Mouse (Mus musculus): Measurements from ENCODE around the gene 2310022A10Rik. TPM values are rescaled to one million over a fixed set of nuclear protein-coding genes. Genes with fewer than 3 reads are reported as not detected.

Gene 2310022A10Rik
- total RNA-seq (2014; fragmentation: Nextera tagmentation) (30.3 and 38.1 TPM in 2 replicates), total RNA-seq (2017) (2.3 and 31.3 TPM in 2 replicates)

- ATAC-seq (replicated peaks; ENCODE audit: low FRiP score, low TSS enrichment, poor library complexity, severe bottlenecking), result peak; percentile 100
Observed at GRCm38 (mm10) chr7:27552931-27553513, at the start of gene 2310022A10Rik, which contains the start of gene Pld3. 2310022A10Rik (plus strand) TSS chr7:27553233. Pld3 (minus strand) TSS chr7:27553218.

GRCm38 (mm10) chr7:27506765-27507370, 46.2 kb upstream of the 2310022A10Rik start:
- no peak for ATAC-seq (replicated peaks; ENCODE audit: low FRiP score, low TSS enrichment, poor library complexity, severe bottlenecking)

DNA sequence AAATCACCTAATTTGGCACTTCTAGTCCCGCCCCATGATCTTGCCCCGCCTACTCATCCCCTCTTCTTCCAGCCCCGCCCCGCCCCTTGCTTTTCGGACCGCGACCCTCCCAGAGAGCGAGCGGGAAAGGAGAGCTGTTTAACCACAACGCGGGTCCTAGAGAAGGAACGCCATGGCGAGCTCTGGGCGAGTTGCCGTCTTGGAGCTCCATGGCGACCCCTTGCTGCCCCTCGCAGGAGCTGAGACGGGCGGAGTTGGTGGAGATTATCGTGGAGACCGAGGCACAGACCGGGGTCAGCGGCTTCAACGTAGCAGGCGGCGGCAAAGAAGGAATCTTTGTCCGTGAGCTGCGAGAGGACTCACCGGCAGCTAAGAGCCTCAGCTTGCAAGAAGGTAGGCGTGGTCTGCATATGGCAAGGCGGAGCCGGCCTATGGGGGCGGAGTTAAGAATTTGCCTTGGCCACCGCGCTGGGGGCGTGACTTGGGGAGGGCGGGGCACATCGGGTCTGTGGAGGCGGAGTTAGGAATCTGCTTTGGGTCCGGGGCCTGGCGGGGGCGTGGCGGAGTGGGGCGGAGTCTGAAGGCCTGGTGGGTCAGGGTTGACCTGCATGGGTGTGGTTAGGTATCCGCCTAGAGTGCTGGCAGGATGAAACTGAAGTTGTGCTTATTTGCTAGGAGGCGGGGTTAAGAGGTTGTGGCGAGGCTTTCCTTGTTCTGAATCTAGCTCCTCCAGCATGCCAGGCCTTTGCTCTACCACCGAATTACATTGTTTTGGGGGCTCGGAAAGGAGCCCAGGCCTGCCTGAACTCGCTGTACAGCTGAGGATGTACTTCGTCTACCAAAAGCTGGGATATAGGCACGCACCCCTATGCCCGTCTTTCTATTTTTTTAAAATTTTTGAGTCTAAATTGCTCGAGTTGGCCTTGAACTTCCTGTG, 45.1 kb upstream of the 2310022A10Rik start:
- peak; percentile 91 for ATAC-seq (replicated peaks; ENCODE audit: low FRiP score, low TSS enrichment, poor library complexity, severe bottlenecking)

DNA sequence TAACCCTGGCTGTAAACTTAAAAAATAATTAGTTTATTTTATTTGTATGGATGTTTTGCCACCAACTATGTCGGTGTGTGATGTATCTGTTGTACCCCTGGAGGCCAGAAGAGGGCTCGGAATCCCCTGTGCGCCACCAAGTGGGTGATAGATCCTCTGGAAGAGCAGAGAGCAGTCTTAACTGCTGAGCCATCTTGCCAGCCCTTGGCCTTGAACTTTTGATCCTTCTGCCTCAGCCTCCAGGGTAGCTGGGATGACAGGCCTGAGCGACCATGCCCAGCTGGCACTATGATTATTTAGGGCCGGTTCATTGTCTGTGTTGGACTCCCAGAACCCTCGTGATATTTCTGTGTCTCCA, 44.4 kb upstream of the 2310022A10Rik start:
- ATAC-seq (replicated peaks; ENCODE audit: low FRiP score, low TSS enrichment, poor library complexity, severe bottlenecking), result peak; percentile 84

DNA sequence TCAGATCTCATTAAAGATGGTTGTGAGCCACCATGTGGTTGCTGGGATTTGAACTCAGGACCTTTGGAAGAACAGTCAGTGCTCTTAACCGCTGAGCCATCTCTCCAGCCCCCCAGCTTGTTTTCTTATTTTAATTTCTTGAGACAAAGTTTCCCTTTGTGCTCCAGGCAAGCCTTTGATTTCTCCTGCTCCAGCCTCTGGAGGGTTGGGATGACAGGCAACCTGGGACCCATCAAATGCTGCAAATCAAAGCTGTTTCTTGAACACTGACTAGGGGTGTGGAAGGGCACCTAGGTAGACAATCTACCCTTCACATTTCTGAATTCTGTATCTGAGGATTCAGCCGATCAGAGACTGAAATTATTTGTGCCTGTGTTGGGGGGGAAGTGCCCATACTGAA, 42.2 kb upstream of the 2310022A10Rik start:
- no peak for ATAC-seq (replicated peaks; ENCODE audit: low FRiP score, low TSS enrichment, poor library complexity, severe bottlenecking)

DNA sequence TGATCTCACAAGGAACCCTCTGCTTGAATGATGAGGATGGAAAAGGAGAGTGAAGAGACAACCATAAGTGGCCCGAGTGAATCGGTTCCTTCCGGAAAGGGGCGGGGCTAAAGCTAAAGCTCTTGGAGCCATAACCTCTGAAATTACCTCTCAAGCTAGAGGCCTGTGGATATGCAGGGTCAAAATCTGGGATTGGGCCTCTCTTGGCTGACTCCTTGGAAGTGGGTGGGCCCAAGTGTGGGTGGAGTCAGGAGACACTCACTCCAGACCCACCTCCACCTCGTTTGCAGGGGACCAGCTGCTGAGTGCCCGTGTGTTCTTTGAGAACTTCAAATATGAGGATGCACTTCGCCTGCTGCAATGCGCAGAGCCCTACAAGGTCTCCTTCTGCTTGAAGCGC, 38.1 kb upstream of the 2310022A10Rik start:
- no peak for ATAC-seq (replicated peaks; ENCODE audit: low FRiP score, low TSS enrichment, poor library complexity, severe bottlenecking)

GRCm38 (mm10) chr7:27518314-27518713, 34.7 kb upstream of the 2310022A10Rik start:
- ATAC-seq (replicated peaks; ENCODE audit: low FRiP score, low TSS enrichment, poor library complexity, severe bottlenecking), result no peak

GRCm38 (mm10) chr7:27520104-27520503, 32.9 kb upstream of the 2310022A10Rik start:
- no peak for ATAC-seq (replicated peaks; ENCODE audit: low FRiP score, low TSS enrichment, poor library complexity, severe bottlenecking)

GRCm38 (mm10) chr7:27520599-27520998, 32.4 kb upstream of the 2310022A10Rik start:
- no peak for ATAC-seq (replicated peaks; ENCODE audit: low FRiP score, low TSS enrichment, poor library complexity, severe bottlenecking)

DNA sequence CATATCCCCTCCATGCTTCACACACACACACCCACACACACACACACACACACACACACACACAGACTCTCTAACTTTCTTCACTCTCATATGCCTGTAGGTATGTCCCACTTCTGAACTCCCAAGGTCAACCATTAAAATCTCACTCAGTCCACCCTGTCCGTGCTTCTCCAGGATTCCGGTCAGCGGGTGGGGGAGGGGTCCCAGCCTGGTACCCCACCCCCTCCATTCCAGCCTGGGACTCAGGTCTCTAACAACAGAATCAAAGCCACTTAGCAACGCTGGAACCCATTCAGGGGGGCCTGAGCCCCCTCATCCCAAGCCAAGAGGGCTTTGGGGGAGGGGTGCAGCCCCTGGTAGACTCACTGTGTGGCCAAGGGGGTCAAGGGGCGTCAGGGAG, 30.1 kb upstream of the 2310022A10Rik start, which contains the start of gene Hipk4:
TSS of gene Hipk4 (plus strand) at position 301 of the 400 bp plus-strand sequence.
- ATAC-seq (replicated peaks; ENCODE audit: low FRiP score, low TSS enrichment, poor library complexity, severe bottlenecking), result no peak

DNA sequence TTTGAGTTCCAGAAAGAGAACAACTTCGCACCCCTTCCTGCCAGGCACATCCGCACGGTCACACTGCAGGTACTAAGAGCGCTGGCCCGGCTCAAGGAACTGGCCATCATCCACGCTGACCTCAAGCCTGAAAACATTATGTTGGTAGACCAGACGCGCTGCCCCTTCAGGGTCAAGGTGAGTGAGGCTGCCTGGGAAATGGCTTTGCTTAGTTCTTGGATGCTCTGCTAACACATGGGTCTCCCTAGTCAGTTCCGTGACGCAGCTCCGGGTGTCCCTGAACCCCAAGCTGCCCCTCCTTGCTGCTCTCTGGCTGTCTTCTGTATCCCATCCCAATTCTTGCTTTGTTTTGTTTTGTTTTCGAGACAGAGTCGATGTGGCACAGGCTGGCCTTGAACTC, 29.2 kb upstream of the 2310022A10Rik start:
- no peak for ATAC-seq (replicated peaks; ENCODE audit: low FRiP score, low TSS enrichment, poor library complexity, severe bottlenecking)

DNA sequence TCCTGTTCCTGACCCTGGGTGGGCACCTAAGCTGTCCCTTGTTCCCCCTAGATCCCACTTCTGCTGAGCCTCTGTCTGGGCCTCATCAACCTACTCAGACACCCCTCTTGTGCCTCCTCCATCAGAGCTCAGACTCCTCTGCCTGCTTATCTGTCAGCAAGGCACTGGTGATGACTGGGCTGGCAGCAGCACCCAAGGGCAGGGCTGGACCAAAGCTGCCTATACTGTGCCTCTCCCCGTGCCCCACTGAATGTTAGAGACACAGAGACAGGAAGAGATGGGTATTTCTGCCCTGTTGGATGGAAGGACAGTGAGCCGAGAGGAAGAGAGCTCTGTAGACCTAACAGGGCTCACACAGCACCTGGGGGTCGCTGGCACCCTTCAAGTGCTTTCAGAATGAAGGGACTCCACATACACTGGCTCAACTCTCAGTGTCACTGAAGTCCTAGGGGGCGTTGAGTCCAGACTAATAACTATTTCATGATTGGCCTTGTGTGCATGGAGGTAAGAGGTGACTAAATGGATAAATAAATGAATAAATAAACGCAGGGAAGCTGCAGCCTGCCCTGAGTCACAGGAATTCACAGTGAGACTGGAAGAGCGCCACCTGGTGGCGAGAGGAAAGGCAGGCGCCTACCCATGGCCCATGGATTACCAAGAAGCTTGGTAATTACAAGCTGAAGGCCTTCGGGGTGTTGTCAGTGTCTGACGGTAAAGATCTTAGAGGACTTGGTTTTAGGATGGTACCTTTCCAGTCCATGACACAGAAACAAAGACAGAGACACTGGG, 26.8 kb upstream of the 2310022A10Rik start:
- peak; percentile 82 for ATAC-seq (replicated peaks; ENCODE audit: low FRiP score, low TSS enrichment, poor library complexity, severe bottlenecking)

DNA sequence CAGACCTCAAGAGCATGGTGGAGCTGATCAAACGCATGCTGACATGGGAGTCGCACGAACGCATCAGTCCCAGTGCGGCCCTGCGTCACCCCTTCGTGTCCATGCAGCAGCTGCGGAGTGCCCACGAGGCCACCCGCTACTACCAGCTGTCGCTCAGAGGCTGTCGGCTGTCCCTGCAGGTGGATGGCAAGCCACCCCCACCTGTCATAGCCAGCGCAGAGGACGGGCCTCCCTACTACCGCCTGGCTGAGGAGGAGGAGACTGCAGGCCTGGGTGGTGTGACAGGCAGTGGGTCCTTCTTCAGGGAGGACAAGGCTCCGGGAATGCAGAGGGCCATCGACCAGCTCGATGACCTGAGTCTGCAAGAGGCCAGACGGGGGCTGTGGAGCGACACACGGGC, 24.0 kb upstream of the 2310022A10Rik start:
- ATAC-seq (replicated peaks; ENCODE audit: low FRiP score, low TSS enrichment, poor library complexity, severe bottlenecking), result no peak

DNA sequence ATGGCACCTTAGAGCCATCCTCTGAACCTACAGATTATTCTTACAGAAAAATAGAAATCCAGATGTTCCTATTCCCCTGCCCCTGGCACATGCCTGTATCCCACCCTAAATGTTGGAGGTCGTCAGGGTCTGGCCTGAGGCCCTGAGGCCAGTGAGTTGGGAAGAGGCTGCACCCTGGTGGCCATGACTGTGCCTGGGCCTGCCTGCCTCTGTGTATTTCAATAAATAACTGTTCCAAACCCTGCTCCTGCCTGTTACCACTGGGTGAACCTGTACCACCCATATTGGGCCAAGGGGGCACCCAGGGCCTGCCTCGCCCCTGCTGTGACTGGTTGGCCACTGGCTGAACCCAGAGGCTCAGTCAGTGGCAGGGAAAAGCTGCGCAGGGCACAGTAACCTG, 22.1 kb upstream of the 2310022A10Rik start:
- no peak for ATAC-seq (replicated peaks; ENCODE audit: low FRiP score, low TSS enrichment, poor library complexity, severe bottlenecking)

DNA sequence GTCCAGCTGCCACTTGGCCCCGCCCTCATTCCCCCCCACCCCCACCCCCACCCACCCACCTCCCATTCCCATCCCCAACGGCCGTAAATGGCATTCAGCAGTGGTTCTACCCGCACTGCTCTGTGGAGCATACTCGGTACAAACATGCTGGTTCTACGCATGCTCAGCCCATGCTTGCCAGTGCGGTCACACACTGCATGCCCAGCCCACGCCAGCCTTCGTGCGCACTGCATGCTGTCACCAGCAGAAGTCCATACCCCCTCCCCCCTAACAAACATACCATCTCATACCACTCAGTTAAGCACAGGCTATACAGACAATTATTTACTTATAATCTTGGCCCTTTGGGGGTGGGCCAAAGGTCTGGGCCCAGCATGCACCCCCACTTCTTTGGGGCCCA, 21.3 kb upstream of the 2310022A10Rik start:
- no peak for ATAC-seq (replicated peaks; ENCODE audit: low FRiP score, low TSS enrichment, poor library complexity, severe bottlenecking)

DNA sequence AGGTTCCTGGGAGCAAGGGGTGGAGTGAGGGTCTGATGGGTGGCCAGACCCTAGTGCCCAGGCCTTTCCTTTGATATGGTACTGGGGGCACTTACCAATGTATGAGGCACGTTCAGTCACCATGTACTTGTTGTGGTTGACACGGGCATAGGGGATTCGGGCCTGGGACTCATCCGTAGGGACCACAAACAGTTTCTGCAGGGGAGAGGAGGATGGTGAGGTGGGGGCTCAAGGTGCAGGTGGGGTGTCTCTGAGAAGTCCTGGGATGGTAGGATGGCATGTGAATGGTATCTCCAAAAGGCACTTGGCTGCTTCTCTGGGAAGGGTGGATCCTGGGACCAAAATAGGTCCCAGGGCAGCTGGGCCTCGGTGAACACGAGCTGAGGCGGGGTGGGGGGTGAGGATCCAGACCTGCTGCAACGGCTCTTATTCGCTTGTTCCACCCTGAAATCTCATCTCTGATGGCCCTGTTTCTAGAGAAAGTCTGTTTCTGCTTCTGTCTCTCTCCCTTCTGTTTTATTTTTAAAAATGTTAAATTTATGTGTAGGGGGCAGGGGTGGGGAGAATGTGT, 20.5 kb upstream of the 2310022A10Rik start:
- no peak for ATAC-seq (replicated peaks; ENCODE audit: low FRiP score, low TSS enrichment, poor library complexity, severe bottlenecking)

DNA sequence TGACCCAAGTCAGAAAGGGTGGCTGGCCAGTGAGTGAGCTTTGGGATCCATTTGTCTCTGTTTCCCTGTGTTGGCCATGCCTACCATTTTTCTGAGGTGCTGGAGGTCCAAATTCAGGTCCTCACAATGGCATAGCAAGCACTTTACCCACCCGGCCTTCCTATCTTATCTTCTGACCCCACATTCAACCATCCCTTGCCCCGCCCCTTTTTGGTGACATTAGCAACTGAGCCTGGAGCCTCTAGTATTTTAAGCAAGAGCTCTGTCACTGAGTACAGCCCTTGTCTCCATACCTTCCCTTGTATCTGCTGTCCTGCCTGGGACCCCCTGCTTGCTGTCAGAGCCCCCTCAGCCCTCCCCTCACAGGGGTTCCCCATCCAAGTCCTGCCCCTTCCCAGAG, 17.6 kb upstream of the 2310022A10Rik start:
- peak; percentile 78 for ATAC-seq (replicated peaks; ENCODE audit: low FRiP score, low TSS enrichment, poor library complexity, severe bottlenecking)

DNA sequence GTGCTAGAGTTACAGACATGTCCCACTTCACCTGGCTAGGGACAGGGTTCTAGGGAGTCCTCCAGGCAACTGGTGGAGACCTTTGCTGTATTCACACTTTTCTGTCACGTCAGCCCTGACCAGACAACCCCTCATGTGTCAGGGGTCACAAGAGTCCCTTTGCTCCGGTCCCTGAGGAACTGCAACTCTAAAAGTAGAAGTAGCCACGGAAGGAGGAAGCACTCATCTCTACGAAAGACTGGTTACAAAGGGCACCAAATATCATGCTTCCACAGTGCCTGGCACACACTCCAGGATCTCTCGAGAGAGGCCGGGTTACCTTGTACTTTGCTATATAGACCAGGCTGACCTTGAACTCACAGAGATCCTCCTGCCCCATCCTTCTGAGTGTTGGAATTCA, 16.4 kb upstream of the 2310022A10Rik start:
- no peak for ATAC-seq (replicated peaks; ENCODE audit: low FRiP score, low TSS enrichment, poor library complexity, severe bottlenecking)

GRCm38 (mm10) chr7:27537998-27538397, 15.0 kb upstream of the 2310022A10Rik start:
- no peak for ATAC-seq (replicated peaks; ENCODE audit: low FRiP score, low TSS enrichment, poor library complexity, severe bottlenecking)

Measured in megakaryocyte-erythroid progenitor cell, adult 5-6 weeks (primary cell).